Mouse (Mus musculus): Measurements from ENCODE around the gene Zfp574. TPM values are rescaled to one million over a fixed set of nuclear protein-coding genes. Genes with fewer than 3 reads are reported as not detected.

Zfp574 gene
- total RNA-seq, 2 experiments from 2014 or later = 25.0 to 26.1 TPM

GRCm38 (mm10) chr7:25110336-25110735 is 38.0 kb downstream of the Zfp574 start:
- no peak for DNase-seq (ENCODE audit: low spot score in 2 of 2)

GRCm38 (mm10) chr7:25112178-25112955 is 40.0 kb downstream of the Zfp574 start:
- DNase-seq (ENCODE audit: low spot score in 2 of 2) = peak in 1 of 2 experiments; percentile 55

DNA sequence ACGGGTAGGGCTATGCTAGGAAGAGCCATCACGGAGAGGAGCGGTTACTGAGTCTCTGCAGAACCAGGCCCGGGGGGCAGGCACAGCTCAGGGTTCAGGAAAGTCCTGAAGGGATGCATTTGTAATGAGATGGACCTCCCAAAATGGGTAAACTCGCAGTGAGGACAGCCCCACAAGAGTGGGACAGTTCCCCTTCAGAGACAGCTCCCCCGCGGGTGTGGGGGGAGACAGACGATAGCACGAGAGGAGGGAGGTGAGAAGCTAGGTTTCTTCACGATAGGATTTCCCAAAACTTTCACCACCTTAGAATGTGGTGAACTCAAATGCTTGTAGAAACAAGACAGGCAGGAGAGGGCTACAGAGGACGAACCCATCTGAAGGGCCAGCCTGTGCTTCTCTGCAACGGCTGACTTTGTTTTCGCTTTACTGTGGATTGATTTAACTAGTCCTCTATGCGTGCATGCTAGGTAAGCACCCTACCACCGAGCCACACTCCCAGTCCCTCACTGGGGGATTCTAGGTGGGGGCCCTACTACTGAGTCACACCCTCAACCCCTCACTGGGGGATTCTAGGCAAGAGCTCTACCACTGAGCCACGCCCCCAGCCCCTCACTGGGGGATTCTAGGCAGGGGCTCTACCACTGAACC is 40.7 kb downstream of the Zfp574 start:
- no peak for DNase-seq (ENCODE audit: low spot score in 2 of 2)

DNA sequence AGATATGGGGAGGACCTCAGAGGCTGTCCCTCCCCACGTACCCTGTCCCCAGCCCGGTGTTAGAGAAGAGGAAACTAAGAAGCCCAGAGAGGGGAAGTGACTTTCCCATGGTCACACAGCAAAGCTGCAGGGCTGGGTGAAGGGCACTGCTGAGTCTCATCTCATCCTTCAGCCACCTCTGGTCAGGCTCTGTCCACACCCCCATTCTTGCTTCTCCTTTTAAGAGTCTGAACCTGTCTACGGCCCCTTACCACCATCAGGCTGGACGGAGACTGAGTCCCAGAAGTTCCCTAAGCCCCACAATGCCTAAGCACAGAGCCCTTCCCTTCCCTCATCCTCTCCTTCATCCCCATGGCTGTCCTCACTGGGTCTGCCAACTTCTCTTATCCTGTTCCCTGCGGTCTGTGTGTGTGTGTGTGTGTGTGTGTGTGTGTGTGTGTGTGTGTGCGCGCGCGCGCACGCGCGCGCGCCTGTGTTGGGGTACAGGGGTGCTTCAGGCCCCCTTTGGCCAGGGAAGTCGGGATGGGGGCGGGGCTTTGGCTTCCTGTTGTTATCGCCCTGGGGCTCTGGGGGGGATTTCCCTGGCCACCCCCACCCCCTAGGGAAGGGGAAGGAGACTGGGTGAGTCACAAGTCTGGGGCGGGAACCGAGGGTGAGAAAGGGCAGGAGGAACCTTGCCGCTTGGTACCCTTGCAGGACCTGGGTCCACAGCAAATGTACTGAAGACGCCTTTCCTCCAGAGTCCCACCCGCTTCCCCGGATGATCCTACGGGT is 47.9 kb downstream of the Zfp574 start:
- DNase-seq (ENCODE audit: low spot score in 2 of 2) = no peak

GRCm38 (mm10) chr7:25121240-25121786 is 48.9 kb downstream of the Zfp574 start:
- no peak for DNase-seq (ENCODE audit: low spot score in 2 of 2)

DNA sequence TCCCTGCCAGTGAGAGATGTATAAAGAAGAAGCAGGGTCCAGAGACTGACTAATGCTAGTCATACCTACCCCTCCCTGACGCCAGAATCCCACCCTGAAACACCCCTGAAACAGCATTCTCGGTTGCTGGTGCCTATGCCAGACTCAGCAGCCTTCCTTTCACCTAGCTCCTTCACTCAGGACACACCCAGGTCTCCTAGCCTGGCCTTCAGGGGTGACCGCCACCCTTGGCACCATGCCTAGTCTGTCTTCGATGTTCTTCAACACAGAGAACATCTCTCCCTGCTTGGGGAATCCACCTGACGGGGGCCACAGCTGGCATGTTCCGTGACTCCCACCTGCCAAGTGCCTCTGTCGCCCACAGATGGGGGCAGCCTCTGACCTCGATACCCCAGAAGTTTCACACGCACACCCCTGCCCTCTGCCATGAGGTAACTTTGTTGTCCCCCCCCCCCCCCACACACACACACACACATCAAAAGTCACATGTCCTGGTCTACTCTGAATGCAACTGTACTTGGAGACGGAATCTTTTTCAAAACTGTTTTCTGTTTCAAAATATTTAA is 53.4 kb downstream of the Zfp574 start:
- no peak for DNase-seq (ENCODE audit: low spot score in 2 of 2)

- no peak for DNase-seq (ENCODE audit: low spot score in 2 of 2)
Measured at GRCm38 (mm10) chr7:25127971-25128370, 55.6 kb downstream of the Zfp574 start.

GRCm38 (mm10) chr7:25129390-25129979 is 57.1 kb downstream of the Zfp574 start:
- DNase-seq (ENCODE audit: low spot score in 2 of 2) = no peak

DNA sequence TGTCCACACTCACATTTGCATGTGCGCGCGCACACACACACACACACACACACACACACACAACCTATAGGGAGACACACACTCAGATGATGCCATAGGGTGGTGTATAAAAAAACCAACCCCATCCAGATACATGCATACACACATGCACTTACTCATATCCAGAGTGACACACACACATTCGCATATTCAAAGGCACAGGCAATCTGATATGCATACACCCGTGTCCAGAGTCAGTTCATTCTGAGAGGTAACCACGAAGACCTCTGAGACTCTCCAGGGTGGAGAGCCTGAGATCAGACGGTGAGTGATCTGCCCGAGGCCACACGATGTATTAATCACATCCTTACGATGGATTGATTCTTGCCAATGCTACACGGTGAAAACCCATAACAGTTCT is 58.2 kb downstream of the Zfp574 start:
- no peak for DNase-seq (ENCODE audit: low spot score in 2 of 2)

GRCm38 (mm10) chr7:25131247-25131646 is 58.9 kb downstream of the Zfp574 start:
- no peak for DNase-seq (ENCODE audit: low spot score in 2 of 2)

GRCm38 (mm10) chr7:25132318-25132960 is 60.1 kb downstream of the Zfp574 start:
- DNase-seq (ENCODE audit: low spot score in 2 of 2) = no peak

Small RNA genes within 50 kb of the gene (microRNA-seq; reads per million reads assigned to microRNA genes)
- 0 to 0.45 reads per million in 2 experiments for gene Mir6537

Other genes starting within 250 kb of the Zfp574 start
- gene Gm9844, start 210.4 kb upstream of the Zfp574 start, total RNA-seq (2021) = 1 to 10 TPM; 1.3 to 2.1 TPM
- not detected for gene Lypd4, start 202.6 kb upstream of the Zfp574 start, total RNA-seq (2021)
- gene Dmrtc2, start 202.5 kb upstream of the Zfp574 start, total RNA-seq (2021) = not detected
- 100 to 1,000 TPM; 452 TPM for gene Rps19, start 188.2 kb upstream of the Zfp574 start, total RNA-seq (2021)
- gene Cd79a, start 175.2 kb upstream of the Zfp574 start, total RNA-seq (2021) = under 1 TPM; 0.37 to 0.43 TPM
- gene Arhgef1, start 169.7 kb upstream of the Zfp574 start, total RNA-seq (2021) = 10 to 100 TPM; 78.2 to 82.2 TPM
- gene Gm4881, start 128.1 kb upstream of the Zfp574 start, total RNA-seq (2021) = not detected
- gene Rabac1, start 99.8 kb upstream of the Zfp574 start, total RNA-seq (2021) = 100 to 1,000 TPM; 262 to 275 TPM
- gene Atp1a3, start 66.6 kb upstream of the Zfp574 start, total RNA-seq (2021) = 1,000 to 10,000 TPM; 2,620 to 2,738 TPM
- gene Grik5, start 221 bp upstream of the Zfp574 start, total RNA-seq (2021) = 100 to 1,000 TPM; 258 to 270 TPM
- 10 to 100 TPM; 10.1 to 11.4 TPM for gene Pou2f2, start 107.2 kb downstream of the Zfp574 start, total RNA-seq (2021)
- gene Dedd2, start 148.0 kb downstream of the Zfp574 start, total RNA-seq (2021) = 10 to 100 TPM; 24.9 to 25.6 TPM
- 10 to 100 TPM in 1 of 2 experiments, 1 to 10 TPM in 1; 9.0 to 10.2 TPM for gene Zfp526, start 148.9 kb downstream of the Zfp574 start, total RNA-seq (2021)
- gene Gsk3a, start 165.3 kb downstream of the Zfp574 start, total RNA-seq (2021) = 100 to 1,000 TPM; 184 to 190 TPM
- gene Erf, start 178.2 kb downstream of the Zfp574 start, total RNA-seq (2021) = 10 to 100 TPM; 41.0 to 47.2 TPM
- 100 to 1,000 TPM; 209 to 228 TPM for gene Cic, start 195.1 kb downstream of the Zfp574 start, total RNA-seq (2021)
- 10 to 100 TPM; 35.3 to 37.1 TPM for gene Pafah1b3, start 225.4 kb downstream of the Zfp574 start, total RNA-seq (2021)
- gene Prr19, start 228.8 kb downstream of the Zfp574 start, total RNA-seq (2021) = not detected
- 10 to 100 TPM; 43.2 to 46.9 TPM for gene Tmem145, start 233.5 kb downstream of the Zfp574 start, total RNA-seq (2021)
- gene Megf8, start 244.6 kb downstream of the Zfp574 start, total RNA-seq (2021) = 10 to 100 TPM; 86.7 to 87.9 TPM

All from layer of hippocampus, postnatal 14 days (tissue).